11 mouse cellular contexts compared by ENCODE assay signal in genomic region chr6:139307651-139308050, GRCm38 (mm10).
A peak's percentile ranks its signal among the peaks of the same experiment; 100 is the strongest.
DNase-seq lines count a peak whose midpoint lies in the region; ATAC-seq lines count a peak whose summit lies in the region.
"Had no signal": no experiment of that assay in that cellular context is flagged by ENCODE, and none has a peak within 500 bp of the region (broad histone marks: within the 10 kb centered on the region; RNA-seq: fewer than 3 reads in every experiment).

No protein-coding gene starts in this region.

- ATAC-seq in neural tube, embryonic 11.5 days (ENCODE audit: insufficient read depth, low FRiP score, low TSS enrichment): no peak
- no peak for ATAC-seq in neural tube, embryonic 15.5 days (ENCODE audit: low FRiP score)
- peak; percentile 87 for ATAC-seq in hindbrain, embryonic 12.5 days (ENCODE audit: low FRiP score)
- ATAC-seq in midbrain, embryonic 15.5 days (replicated peaks): peak; percentile 63
- ATAC-seq in granulocyte monocyte progenitor cell, adult 5-6 weeks (replicated peaks; ENCODE audit: poor library complexity, severe bottlenecking): no peak

- no peaks in the 10 kb centered on the region for H3K27me3 ChIP-seq in neural tube, embryonic 11.5 days (ENCODE audit: control insufficient read depth, insufficient read depth, low read length)
- no peaks in the 10 kb centered on the region for H3K27me3 ChIP-seq in neural tube, embryonic 15.5 days (replicated peaks)
- H3K27me3 ChIP-seq in forebrain, embryonic 10.5 days (ENCODE audit: poor library complexity, severe bottlenecking): no peaks in the 10 kb centered on the region
- H3K27me3 ChIP-seq in hindbrain, embryonic 12.5 days: no peaks in the 10 kb centered on the region
- no peaks in the 10 kb centered on the region for H3K27me3 ChIP-seq in midbrain, embryonic 15.5 days (replicated peaks)

- no peak overlapping the region for H3K4me2 ChIP-seq in neural tube, embryonic 11.5 days (ENCODE audit: low read depth)
- no peak overlapping the region for H3K4me2 ChIP-seq in neural tube, embryonic 15.5 days
- no peak overlapping the region for H3K4me2 ChIP-seq in hindbrain, embryonic 12.5 days (replicated peaks)
- no peak overlapping the region for H3K4me2 ChIP-seq in midbrain, embryonic 15.5 days
- H3K4me2 ChIP-seq: lung, embryonic 14.5 days had no signal

- 56% methylated on average over 5 of the region's 5 CpGs for WGBS in neural tube, embryonic 11.5 days
- WGBS in neural tube, embryonic 15.5 days: 44% methylated on average over 5 of the region's 5 CpGs
- WGBS in forebrain, embryonic 10.5 days: 30% methylated on average over 5 of the region's 5 CpGs
- 18% methylated on average over 5 of the region's 5 CpGs for WGBS in hindbrain, embryonic 12.5 days
- 23% methylated on average over 5 of the region's 5 CpGs for WGBS in midbrain, embryonic 15.5 days

- DNase-seq in neural tube, embryonic 11.5 days (ENCODE audit: low spot score): peak; percentile 18
- DNase-seq in forebrain, embryonic 10.5 days (ENCODE audit: extremely low spot score, low spot score): no peak
- DNase-seq in urinary bladder, adult 2 months (ENCODE audit: low spot score): no peak
- DNase-seq in left cerebral cortex, adult 9 months (ENCODE audit: low spot score in 2 of 2): no peak
- DNase-seq: cerebellum, postnatal 14 days; lung, embryonic 14.5 days; thymus, postnatal 4 days had no signal

- H3K9ac ChIP-seq in neural tube, embryonic 11.5 days (ENCODE audit: low read length): no peak overlapping the region
- H3K9ac ChIP-seq in neural tube, embryonic 15.5 days (replicated peaks): no peak overlapping the region
- no peak overlapping the region for H3K9ac ChIP-seq in hindbrain, embryonic 12.5 days
- no peak overlapping the region for H3K9ac ChIP-seq in midbrain, embryonic 15.5 days
- H3K9ac ChIP-seq: lung, embryonic 14.5 days had no signal

- no peaks in the 10 kb centered on the region for H3K36me3 ChIP-seq in neural tube, embryonic 11.5 days (ENCODE audit: control insufficient read depth, insufficient read depth, low read length)
- H3K36me3 ChIP-seq in neural tube, embryonic 15.5 days: no peaks in the 10 kb centered on the region
- no peaks in the 10 kb centered on the region for H3K36me3 ChIP-seq in forebrain, embryonic 10.5 days (replicated peaks)
- H3K36me3 ChIP-seq in hindbrain, embryonic 12.5 days: no peaks in the 10 kb centered on the region
- no peaks in the 10 kb centered on the region for H3K36me3 ChIP-seq in midbrain, embryonic 15.5 days (replicated peaks)

- H3K9me3 ChIP-seq in neural tube, embryonic 11.5 days (ENCODE audit: control insufficient read depth, low read length): no peaks in the 10 kb centered on the region
- no peaks in the 10 kb centered on the region for H3K9me3 ChIP-seq in neural tube, embryonic 15.5 days (replicated peaks)
- H3K9me3 ChIP-seq in forebrain, embryonic 10.5 days: no peaks in the 10 kb centered on the region
- no peaks in the 10 kb centered on the region for H3K9me3 ChIP-seq in hindbrain, embryonic 12.5 days (replicated peaks)
- no peaks in the 10 kb centered on the region for H3K9me3 ChIP-seq in midbrain, embryonic 15.5 days

- no peaks in the 10 kb centered on the region for H3K4me1 ChIP-seq in neural tube, embryonic 11.5 days (ENCODE audit: control insufficient read depth, insufficient read depth, low read length)
- H3K4me1 ChIP-seq in neural tube, embryonic 15.5 days: peaks cover 3% of the 10 kb centered on the region; the same call in 1 of the 2 replicates
- H3K4me1 ChIP-seq in forebrain, embryonic 10.5 days: peaks cover 6% of the 10 kb centered on the region
- no peaks in the 10 kb centered on the region for H3K4me1 ChIP-seq in hindbrain, embryonic 12.5 days
- H3K4me1 ChIP-seq in midbrain, embryonic 15.5 days: no peaks in the 10 kb centered on the region

- H3K27ac ChIP-seq in neural tube, embryonic 11.5 days (ENCODE audit: low read depth, low read length): no peak overlapping the region
- H3K27ac ChIP-seq in neural tube, embryonic 15.5 days (replicated peaks): no peak overlapping the region
- peak overlapping the region; percentile 32 for H3K27ac ChIP-seq in forebrain, embryonic 10.5 days
- 0 out of 2 replicates have a peak overlapping the region, but pooled peaks have one; percentile 40 for H3K27ac ChIP-seq in hindbrain, embryonic 12.5 days
- no peak overlapping the region for H3K27ac ChIP-seq in midbrain, embryonic 15.5 days

- no peak overlapping the region for H3K4me3 ChIP-seq in neural tube, embryonic 11.5 days (ENCODE audit: low read depth, low read length)
- H3K4me3 ChIP-seq in neural tube, embryonic 15.5 days (replicated peaks): no peak overlapping the region
- no peak overlapping the region for H3K4me3 ChIP-seq in forebrain, embryonic 10.5 days
- no peak overlapping the region for H3K4me3 ChIP-seq in hindbrain, embryonic 12.5 days
- H3K4me3 ChIP-seq in midbrain, embryonic 15.5 days: no peak overlapping the region

Comparison
In these comparisons a context has a peak if more than half of its experiments do, and no peak if none do; other contexts are left out.
1. ATAC-seq: peak in hindbrain, embryonic 12.5 days (single experiment) and midbrain, embryonic 15.5 days (single experiment); none in neural tube, embryonic 11.5 days (single experiment), neural tube, embryonic 15.5 days (single experiment) and granulocyte monocyte progenitor cell, adult 5-6 weeks (single experiment).
2. H3K27ac ChIP-seq: peak in forebrain, embryonic 10.5 days (single experiment) and hindbrain, embryonic 12.5 days (single experiment); none in neural tube, embryonic 11.5 days (single experiment), neural tube, embryonic 15.5 days (single experiment) and midbrain, embryonic 15.5 days (single experiment).